Mouse (Mus musculus): ENCODE data around the gene Mkln1. TPM values are rescaled to one million over a fixed set of nuclear protein-coding genes. Genes with fewer than 3 reads are reported as not detected.

The Mkln1 gene
- polyA plus RNA-seq, 1 experiment from 2014 or later = 184 TPM

DNA sequence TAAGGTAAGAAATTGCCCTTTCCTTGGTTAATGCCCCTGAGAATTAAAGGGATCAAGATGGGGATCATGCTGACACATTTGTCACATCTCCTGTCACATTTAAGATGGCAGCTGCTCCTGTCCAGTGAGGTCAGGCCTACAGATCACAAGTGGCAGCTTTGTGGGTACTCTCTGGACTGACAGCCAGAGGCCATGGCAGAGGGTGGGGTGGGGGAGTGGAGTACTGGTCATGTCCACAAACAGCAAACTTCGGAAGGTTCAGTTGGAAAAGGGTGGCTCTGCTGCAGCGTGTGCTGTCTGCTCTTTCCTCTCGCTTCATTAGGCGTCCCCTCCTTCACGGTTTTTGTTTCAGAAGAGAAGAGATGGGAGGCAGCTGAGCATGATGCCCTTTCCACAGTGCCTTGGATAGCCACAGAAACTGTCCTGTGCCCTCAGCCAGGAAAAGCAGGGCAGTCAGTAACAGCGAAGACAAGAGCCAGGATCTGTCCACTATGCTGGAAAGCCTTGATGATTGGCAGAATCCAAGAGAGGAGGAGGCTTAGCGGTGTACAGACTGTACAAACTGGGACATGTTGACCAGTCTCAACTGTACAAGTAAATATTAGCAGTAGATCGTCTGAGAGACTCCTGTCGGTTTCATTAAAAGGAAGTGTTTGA lies 119.3 kb downstream of the Mkln1 start:
- Histone ChIP-seq H3K4me1 (ENCODE audit: insufficient read depth) (peaks cover 7% of the 10 kb centered on the region; the same call in 1 of the 2 replicates), H3K9me3 (ENCODE audit: low read depth, low read length) (no peaks in the 10 kb centered on the region), H3K4me2 (no peak overlapping the region), H3K27ac (ENCODE audit: low read depth) (peak overlapping the region; percentile 72; the same call in 1 of the 2 replicates), H3K36me3 (ENCODE audit: insufficient read depth) (peaks cover 22% of the 10 kb centered on the region; the same call in 1 of the 2 replicates), H3K27me3 (ENCODE audit: insufficient read depth, low read length) (no peaks in the 10 kb centered on the region), H3K4me3 (ENCODE audit: low read depth, low read length) (no peak overlapping the region), H3K9ac (no peak overlapping the region)
- no peak for DNase-seq
- ATAC-seq (ENCODE audit: insufficient read depth) = peak; percentile 62; the same call in 1 of the 2 replicates
- no peak for TF ChIP-seq CTCF (IDR thresholded peaks at IDR 0.05; ENCODE audit: low read depth)
- WGBS = 34% methylated on average over 9 of the region's 9 CpGs

DNA sequence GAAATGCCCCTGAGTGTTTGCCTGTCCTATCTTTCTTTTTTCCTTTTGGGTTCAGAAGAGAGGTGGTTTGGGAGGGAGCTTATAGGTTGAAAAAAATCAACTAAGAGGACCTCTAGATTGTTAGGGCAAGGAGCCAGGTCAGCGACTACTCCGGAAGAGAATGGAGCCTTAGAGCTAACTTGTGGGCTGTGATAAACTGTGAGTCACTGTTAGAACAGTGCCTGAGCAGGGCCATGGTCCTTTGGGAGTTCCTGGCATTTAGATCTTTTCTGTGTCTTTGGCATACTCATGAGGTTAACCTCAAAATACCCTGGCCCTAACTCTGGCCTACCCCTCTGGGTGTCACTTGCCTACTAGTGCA lies 119.8 kb downstream of the Mkln1 start:
- H3K9ac ChIP-seq = no peak overlapping the region
- ATAC-seq (ENCODE audit: insufficient read depth) (peak; percentile 62; the same call in 1 of the 2 replicates), DNase-seq (peak; percentile 66)
- H3K27me3 ChIP-seq (ENCODE audit: insufficient read depth, low read length) = no peaks in the 10 kb centered on the region
- peak overlapping the region; percentile 72 for H3K27ac ChIP-seq (ENCODE audit: low read depth)
- H3K9me3 ChIP-seq (ENCODE audit: low read depth, low read length) = no peaks in the 10 kb centered on the region
- no peak for TF ChIP-seq CTCF (IDR thresholded peaks at IDR 0.05; ENCODE audit: low read depth)
- peaks cover 27% of the 10 kb centered on the region; the same call in 1 of the 2 replicates for H3K36me3 ChIP-seq (ENCODE audit: insufficient read depth)
- H3K4me1 ChIP-seq (ENCODE audit: insufficient read depth) = peaks cover 7% of the 10 kb centered on the region; the same call in 1 of the 2 replicates
- WGBS = 37% methylated on average over 2 of the region's 2 CpGs
- H3K4me2 ChIP-seq = no peak overlapping the region
- H3K4me3 ChIP-seq (ENCODE audit: low read depth, low read length) = no peak overlapping the region

DNA sequence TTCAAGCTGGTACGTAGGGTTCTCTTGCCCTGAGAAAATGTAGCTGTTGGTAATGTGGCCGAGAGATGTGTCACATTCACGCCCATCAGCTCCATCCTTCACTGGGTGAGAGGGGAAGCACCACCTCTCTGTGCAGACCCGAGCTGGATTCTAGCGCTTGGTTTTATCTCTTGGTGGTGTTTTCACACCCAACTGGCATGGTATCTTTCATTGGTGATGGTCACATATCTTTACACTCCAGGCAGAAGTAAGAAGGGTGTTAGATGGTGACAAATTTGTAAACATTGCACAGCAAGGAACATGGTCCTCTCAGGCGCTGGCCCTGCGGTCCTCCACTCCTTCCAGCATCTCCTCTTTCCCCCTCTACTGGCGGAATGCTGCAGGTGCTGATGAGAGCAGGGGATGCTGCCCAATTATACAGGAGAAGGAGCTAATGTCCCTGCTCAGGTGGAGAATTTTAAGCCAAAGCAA lies 120.5 kb downstream of the Mkln1 start:
- Histone ChIP-seq H3K4me1 (ENCODE audit: insufficient read depth) (peaks cover 7% of the 10 kb centered on the region; the same call in 1 of the 2 replicates), H3K4me3 (ENCODE audit: low read depth, low read length) (no peak overlapping the region), H3K9ac (no peak overlapping the region), H3K27ac (ENCODE audit: low read depth) (peak overlapping the region; percentile 72; the same call in 1 of the 2 replicates), H3K36me3 (ENCODE audit: insufficient read depth) (peaks cover 32% of the 10 kb centered on the region), H3K4me2 (no peak overlapping the region), H3K27me3 (ENCODE audit: insufficient read depth, low read length) (no peaks in the 10 kb centered on the region), H3K9me3 (ENCODE audit: low read depth, low read length) (no peaks in the 10 kb centered on the region)
- 38% methylated on average over 8 of the region's 8 CpGs for WGBS
- peak; percentile 70 for TF ChIP-seq CTCF (IDR thresholded peaks at IDR 0.05; ENCODE audit: low read depth)
- DNase-seq = peak; percentile 54
- ATAC-seq (ENCODE audit: insufficient read depth) = 0 out of 2 replicates have a peak, but pooled peaks have one; percentile 43

DNA sequence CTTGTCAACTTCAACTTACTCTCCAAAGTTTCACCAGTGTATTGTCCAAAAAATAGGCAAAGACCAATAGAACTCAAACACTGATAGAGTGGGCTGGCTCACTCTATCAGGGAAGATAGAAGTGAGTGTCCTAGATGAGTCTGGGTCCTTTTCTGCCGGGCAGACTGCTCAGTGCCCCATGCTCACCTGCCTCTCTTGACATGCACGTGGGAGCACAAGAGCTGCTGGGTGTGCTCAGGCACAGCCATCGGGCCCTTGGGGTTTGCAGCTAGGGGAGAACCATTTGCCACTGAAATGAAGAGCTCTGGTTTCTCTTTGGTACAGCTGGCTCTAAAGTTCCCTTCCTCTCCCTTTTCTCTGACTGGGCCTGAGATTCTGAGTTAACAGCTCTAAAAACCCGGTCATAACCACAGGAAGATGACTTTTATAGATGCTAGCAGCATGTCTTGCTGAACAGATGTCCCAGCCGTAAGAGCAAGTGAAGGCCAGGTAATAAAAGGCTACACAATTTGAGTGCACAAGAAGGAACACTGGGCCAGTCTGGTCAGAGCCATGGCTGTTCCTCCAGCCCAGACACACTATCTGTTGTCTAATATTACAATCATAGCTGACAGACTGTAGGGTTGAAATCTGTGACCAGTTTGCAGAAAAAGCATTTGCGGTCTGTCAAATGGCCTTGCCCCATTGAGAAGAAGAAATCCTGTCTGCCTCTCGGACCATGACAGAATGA lies 122.1 kb downstream of the Mkln1 start:
- Histone ChIP-seq H3K9me3 (ENCODE audit: low read depth, low read length) (no peaks in the 10 kb centered on the region), H3K4me3 (ENCODE audit: low read depth, low read length) (no peak overlapping the region), H3K27ac (ENCODE audit: low read depth) (no peak overlapping the region), H3K36me3 (ENCODE audit: insufficient read depth) (peaks cover 38% of the 10 kb centered on the region), H3K4me1 (ENCODE audit: insufficient read depth) (peaks cover 7% of the 10 kb centered on the region; the same call in 1 of the 2 replicates), H3K4me2 (no peak overlapping the region), H3K27me3 (ENCODE audit: insufficient read depth, low read length) (no peaks in the 10 kb centered on the region), H3K9ac (no peak overlapping the region)
- no peak for TF ChIP-seq CTCF (IDR thresholded peaks at IDR 0.05; ENCODE audit: low read depth)
- DNase-seq = no peak
- ATAC-seq (ENCODE audit: insufficient read depth) = no peak
- 67% methylated on average over 7 of the region's 7 CpGs for WGBS

DNA sequence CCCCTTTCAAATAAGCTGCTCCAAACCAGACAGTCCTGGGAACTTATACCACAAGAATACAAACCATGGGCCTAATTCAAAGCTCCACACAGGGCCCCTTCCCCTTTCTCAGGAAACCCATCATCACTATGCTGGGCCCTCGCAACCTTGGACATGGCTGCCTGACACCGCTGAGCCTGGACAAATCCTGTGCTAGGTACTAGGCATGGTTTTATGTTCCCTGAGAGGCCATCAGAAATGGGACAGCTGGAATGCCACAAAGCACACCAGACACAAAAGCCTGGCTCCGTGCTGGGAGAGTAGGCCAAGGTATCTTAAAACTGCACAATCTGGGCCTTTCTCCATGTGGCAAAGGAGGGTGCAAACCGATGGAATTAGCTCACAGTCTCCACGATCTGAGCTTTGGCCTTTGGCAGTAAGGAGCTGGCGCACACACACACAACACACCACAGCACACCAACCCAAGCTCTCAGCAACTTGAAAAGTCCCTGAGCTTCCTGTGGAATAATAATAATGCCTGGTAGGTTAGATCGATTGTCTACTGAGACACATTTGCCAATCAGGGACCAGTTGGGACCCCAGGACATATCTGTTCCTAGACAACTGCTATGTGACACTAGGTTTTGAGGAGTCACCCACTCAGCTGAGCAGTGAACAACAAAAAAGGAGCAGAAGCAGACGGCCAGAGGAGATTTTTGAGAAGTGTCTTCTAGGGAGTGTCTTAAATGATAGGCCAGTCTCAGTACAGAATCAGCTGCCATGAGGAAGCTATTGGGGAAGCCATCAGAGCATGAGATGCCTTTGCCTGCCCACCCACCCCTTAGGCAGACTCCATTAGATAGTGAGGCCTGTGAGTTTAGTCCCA lies 123.2 kb downstream of the Mkln1 start:
- H3K27ac ChIP-seq (ENCODE audit: low read depth) = no peak overlapping the region
- 76% methylated on average over 8 of the region's 8 CpGs for WGBS

DNA sequence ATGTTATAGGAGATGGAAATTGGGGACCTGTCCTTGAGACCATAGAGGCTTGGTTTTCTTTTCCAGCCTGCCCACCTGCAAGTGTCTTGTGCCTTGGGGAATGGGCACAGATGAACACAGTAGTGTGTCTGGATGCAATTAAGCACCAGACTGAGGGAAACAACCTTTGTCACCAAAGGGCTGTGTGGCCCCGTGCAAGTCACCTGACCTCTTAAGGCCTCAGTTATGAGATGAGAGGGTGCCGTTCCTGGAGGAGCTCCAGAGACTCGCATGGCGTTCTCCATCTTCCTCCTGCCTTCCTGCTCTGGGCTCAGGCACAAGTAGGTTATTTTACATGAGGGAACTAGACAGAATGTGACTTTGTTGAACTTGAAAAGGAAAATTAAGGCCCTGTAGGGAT lies 123.9 kb downstream of the Mkln1 start:
- no peak for ATAC-seq (ENCODE audit: insufficient read depth)
- H3K27ac ChIP-seq (ENCODE audit: low read depth) = no peak overlapping the region
- no peak for DNase-seq
- no peaks in the 10 kb centered on the region for H3K27me3 ChIP-seq (ENCODE audit: insufficient read depth, low read length)
- peaks cover 45% of the 10 kb centered on the region for H3K36me3 ChIP-seq (ENCODE audit: insufficient read depth)
- no peaks in the 10 kb centered on the region for H3K9me3 ChIP-seq (ENCODE audit: low read depth, low read length)
- H3K9ac ChIP-seq = no peak overlapping the region
- TF ChIP-seq CTCF (IDR thresholded peaks at IDR 0.05; ENCODE audit: low read depth) = no peak
- 71% methylated on average over 4 of the region's 4 CpGs for WGBS
- H3K4me3 ChIP-seq (ENCODE audit: low read depth, low read length) = no peak overlapping the region
- no peak overlapping the region for H3K4me2 ChIP-seq
- H3K4me1 ChIP-seq (ENCODE audit: insufficient read depth) = peaks cover 4% of the 10 kb centered on the region; the same call in 1 of the 2 replicates

More for the DNA sequence above, 123.2 kb downstream of the Mkln1 start:
- no peaks in the 10 kb centered on the region for H3K27me3 ChIP-seq (ENCODE audit: insufficient read depth, low read length)
- ATAC-seq (ENCODE audit: insufficient read depth) = no peak
- no peak for TF ChIP-seq CTCF (IDR thresholded peaks at IDR 0.05; ENCODE audit: low read depth)
- H3K4me2 ChIP-seq = no peak overlapping the region
- peaks cover 7% of the 10 kb centered on the region; the same call in 1 of the 2 replicates for H3K4me1 ChIP-seq (ENCODE audit: insufficient read depth)
- no peaks in the 10 kb centered on the region for H3K9me3 ChIP-seq (ENCODE audit: low read depth, low read length)
- no peak overlapping the region for H3K4me3 ChIP-seq (ENCODE audit: low read depth, low read length)
- DNase-seq = no peak
- peaks cover 45% of the 10 kb centered on the region for H3K36me3 ChIP-seq (ENCODE audit: insufficient read depth)
- no peak overlapping the region for H3K9ac ChIP-seq
